Mouse (Mus musculus): Measurements from ENCODE around the gene Rnf17. TPM values are rescaled to one million over a fixed set of nuclear protein-coding genes. Genes with fewer than 3 reads are reported as not detected.

Gene Rnf17
- polyA plus RNA-seq, 1 experiment: not detected

DNA sequence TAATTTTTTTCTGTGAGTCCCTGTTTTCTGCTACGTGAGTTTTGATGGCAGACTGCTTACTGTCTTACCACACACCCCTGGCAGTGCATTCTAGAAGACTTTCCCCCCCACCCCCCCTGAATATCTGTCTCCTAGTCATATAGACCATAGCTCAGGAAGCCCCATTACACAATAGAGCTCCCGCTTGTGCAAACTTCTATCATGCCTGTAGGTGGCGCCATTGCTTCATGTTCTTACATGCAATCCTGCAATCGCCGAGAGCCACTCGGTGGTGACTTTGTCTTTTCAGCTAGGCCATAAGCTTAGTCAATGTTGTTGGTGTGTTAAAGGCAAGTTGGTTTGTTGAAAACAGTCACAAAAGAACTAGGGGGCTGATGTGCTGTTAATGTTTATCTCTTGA lies 26.6 kb upstream of the Rnf17 start:
- peak; percentile 68 for DNase-seq
- peak; percentile 73 for TF ChIP-seq CTCF (IDR thresholded peaks at IDR 0.05; ENCODE audit: insufficient read depth, low read length)
- no peak for TF ChIP-seq POLR2A (IDR thresholded peaks at IDR 0.05; ENCODE audit: borderline replicate concordance, extremely low read depth, low read depth, low read length)
- WGBS: under 1% methylated on average over 6 of the region's 6 CpGs
- no peak overlapping the region for H3K4me3 ChIP-seq (replicated peaks; ENCODE audit: extremely low read depth, low read depth, low read length)
- no peaks in the 10 kb centered on the region for H3K4me1 ChIP-seq (ENCODE audit: control insufficient read depth, insufficient read depth, low read length)

DNA sequence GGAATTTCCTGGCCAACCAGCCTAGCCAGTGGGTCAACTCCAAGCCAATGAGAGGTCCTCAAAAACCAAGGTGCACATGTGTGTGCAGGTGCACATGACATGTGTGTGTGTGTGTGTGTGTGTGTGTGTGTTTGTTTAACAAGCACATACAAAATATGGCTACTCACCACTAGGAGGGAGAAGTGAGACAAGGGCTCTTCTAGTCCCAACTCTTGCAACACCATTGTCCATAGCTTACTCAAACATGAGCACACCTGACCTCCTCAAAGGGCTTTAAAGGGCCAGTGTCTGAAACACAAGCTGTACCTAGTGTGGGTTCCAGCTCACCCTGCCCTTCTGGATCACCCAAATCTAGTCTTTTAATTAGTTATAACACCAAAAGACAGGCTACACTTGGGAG lies 24.6 kb upstream of the Rnf17 start:
- Histone ChIP-seq H3K4me3 (replicated peaks; ENCODE audit: extremely low read depth, low read depth, low read length) (no peak overlapping the region), H3K4me1 (ENCODE audit: control insufficient read depth, insufficient read depth, low read length) (no peaks in the 10 kb centered on the region)
- no peak for DNase-seq
- TF ChIP-seq POLR2A (IDR thresholded peaks at IDR 0.05; ENCODE audit: borderline replicate concordance, extremely low read depth, low read depth, low read length) (no peak), CTCF (IDR thresholded peaks at IDR 0.05; ENCODE audit: insufficient read depth, low read length) (no peak)

DNA sequence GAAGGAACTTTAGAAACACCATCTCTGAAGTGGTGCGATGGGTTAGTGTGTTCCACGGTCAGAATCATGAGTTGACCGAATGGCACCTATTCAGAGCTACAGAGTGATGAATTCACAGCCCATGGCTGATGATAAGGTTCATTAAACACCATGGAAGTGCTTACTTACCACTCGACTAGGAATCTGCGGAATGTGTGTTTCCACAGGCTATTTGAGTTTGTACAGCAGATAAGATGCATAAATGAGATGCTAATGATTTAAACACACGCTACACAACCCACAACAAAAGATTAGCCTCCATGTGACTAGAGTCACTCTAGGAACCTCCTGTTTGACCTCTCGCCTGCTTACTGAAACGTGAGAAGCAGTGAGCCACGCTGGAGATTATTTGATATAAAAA lies 23.0 kb upstream of the Rnf17 start:
- TF ChIP-seq CTCF (IDR thresholded peaks at IDR 0.05; ENCODE audit: insufficient read depth, low read length) (no peak), POLR2A (IDR thresholded peaks at IDR 0.05; ENCODE audit: borderline replicate concordance, extremely low read depth, low read depth, low read length) (no peak)
- no peak overlapping the region for H3K4me3 ChIP-seq (replicated peaks; ENCODE audit: extremely low read depth, low read depth, low read length)
- 55% methylated on average over 9 of the region's 9 CpGs for WGBS
- DNase-seq: no peak
- H3K4me1 ChIP-seq (ENCODE audit: control insufficient read depth, insufficient read depth, low read length): no peaks in the 10 kb centered on the region

DNA sequence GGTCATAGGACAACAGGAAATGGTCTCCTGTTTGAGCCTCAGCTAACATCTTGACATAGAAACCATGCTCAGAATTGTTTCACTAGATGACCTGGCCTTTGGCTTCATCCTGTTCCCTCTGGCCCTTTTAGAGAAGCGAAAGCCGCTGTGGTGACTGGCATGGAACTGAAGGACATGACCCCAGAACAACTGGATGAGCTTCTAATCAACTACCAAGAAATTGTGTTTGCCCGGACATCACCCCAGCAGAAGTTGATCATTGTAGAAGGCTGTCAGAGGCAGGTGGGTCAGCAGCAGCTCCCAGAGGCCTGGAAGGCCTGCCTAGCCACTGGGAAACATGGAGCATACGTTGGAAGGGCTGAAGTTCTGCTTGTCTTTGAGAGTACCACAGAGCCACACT lies 20.0 kb upstream of the Rnf17 start:
- H3K4me1 ChIP-seq (ENCODE audit: control insufficient read depth, insufficient read depth, low read length): no peaks in the 10 kb centered on the region
- WGBS: 78% methylated on average over 4 of the region's 4 CpGs
- no peak overlapping the region for H3K4me3 ChIP-seq (replicated peaks; ENCODE audit: extremely low read depth, low read depth, low read length)
- no peak for DNase-seq
- TF ChIP-seq CTCF (IDR thresholded peaks at IDR 0.05; ENCODE audit: insufficient read depth, low read length): no peak
- no peak for TF ChIP-seq POLR2A (IDR thresholded peaks at IDR 0.05; ENCODE audit: borderline replicate concordance, extremely low read depth, low read depth, low read length)

DNA sequence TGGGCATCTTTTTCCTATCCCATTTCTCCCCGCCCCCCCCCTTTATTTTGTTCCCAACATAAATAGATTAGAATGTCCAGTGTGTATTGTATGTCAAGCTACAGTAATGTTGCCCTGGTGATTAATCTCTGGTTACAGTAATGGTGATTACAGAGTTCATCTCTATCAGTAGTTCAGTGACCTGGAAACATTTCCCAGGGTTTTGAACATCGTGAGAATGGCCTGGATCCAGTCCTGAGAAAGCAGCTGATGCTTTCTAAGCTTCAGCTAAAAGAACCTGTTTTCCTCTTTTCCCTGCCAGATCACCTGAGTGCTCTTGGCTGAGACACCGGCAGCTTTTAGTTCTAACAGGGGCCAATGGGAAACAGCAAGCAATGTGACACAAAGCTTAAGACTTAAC lies 12.1 kb upstream of the Rnf17 start:
- DNase-seq: no peak
- Histone ChIP-seq H3K4me3 (replicated peaks; ENCODE audit: extremely low read depth, low read depth, low read length) (no peak overlapping the region), H3K4me1 (ENCODE audit: control insufficient read depth, insufficient read depth, low read length) (no peaks in the 10 kb centered on the region)
- TF ChIP-seq POLR2A (IDR thresholded peaks at IDR 0.05; ENCODE audit: borderline replicate concordance, extremely low read depth, low read depth, low read length) (no peak), CTCF (IDR thresholded peaks at IDR 0.05; ENCODE audit: insufficient read depth, low read length) (no peak)
- 64% methylated on average over 3 of the region's 3 CpGs for WGBS

DNA sequence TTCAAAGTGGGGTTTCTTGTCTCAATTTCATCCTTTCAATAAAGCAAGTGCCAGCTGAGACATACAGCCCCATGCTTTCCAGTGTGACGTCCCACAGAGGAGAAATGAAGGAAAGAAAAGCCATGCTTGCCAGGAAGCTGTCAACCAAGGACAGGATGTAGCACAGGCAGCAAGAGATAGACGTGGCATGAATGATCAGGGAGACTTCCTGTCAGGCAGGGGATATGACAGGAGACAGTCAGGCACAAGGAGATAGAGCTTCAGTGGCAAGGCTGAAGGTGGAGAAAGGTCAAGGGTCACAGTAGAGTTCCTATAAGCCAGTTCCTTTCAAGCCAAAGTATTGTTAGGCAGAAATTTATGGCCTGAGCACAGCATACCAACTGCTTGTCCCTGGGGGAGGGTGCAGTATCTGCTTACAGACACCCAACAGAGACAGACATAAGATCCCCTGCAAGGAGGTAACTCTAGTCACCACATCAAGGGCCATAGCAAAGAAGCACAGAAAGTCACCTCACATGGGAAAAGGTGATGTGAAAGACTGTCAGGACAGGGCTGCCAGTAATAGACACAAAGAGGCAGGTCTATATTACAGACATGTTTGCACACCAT lies 8.6 kb upstream of the Rnf17 start:
- Histone ChIP-seq H3K4me3 (replicated peaks; ENCODE audit: extremely low read depth, low read depth, low read length) (no peak overlapping the region), H3K4me1 (ENCODE audit: control insufficient read depth, insufficient read depth, low read length) (no peaks in the 10 kb centered on the region)
- whole genome bisulfite sequencing: 17% methylated on average over 2 of the region's 2 CpGs
- TF ChIP-seq POLR2A (IDR thresholded peaks at IDR 0.05; ENCODE audit: borderline replicate concordance, extremely low read depth, low read depth, low read length): no peak
- no peak for TF ChIP-seq CTCF (IDR thresholded peaks at IDR 0.05; ENCODE audit: insufficient read depth, low read length)
- no peak for DNase-seq

DNA sequence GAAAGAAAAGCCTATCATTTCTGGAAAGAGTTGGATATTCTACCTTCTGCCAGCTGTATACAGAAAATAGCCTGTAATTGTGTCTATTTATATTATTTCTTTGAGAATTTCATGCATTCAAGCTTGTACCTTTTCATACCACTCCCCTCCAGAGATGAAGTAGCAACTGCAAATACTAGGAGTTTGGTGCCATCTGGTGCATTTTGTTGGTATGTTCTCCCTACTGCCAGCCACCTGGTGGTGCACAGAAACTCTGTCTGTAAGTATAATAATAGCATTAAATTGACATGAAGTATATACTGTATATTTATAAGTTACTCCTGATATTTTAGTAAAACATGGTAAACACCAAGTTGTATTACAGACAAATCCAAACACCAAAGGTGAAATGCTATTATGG lies 4.4 kb upstream of the Rnf17 start:
- TF ChIP-seq CTCF (IDR thresholded peaks at IDR 0.05; ENCODE audit: insufficient read depth, low read length) (peak; percentile 37), POLR2A (IDR thresholded peaks at IDR 0.05; ENCODE audit: borderline replicate concordance, extremely low read depth, low read depth, low read length) (no peak)
- DNase-seq: no peak
- no peak overlapping the region for H3K4me3 ChIP-seq (replicated peaks; ENCODE audit: extremely low read depth, low read depth, low read length)
- H3K4me1 ChIP-seq (ENCODE audit: control insufficient read depth, insufficient read depth, low read length): no peaks in the 10 kb centered on the region

DNA sequence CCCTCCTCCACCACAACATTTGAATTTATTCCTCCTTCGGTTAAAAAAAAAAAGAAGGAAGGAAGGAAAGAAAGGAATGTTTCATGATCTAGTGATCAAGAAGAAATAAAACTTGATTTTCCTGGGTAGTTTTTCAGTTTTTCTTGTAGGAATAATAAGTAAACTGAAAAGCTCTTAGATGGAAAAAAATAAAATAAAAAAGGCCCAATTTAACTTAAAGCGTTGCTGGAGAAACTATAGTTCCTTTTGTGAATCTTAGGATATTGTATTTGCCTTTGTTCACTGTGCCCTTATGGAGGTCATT lies 643 bp downstream of the Rnf17 start:
- WGBS: 86% methylated on average over 2 of the region's 2 CpGs
- TF ChIP-seq CTCF (IDR thresholded peaks at IDR 0.05; ENCODE audit: insufficient read depth, low read length) (no peak), POLR2A (IDR thresholded peaks at IDR 0.05; ENCODE audit: borderline replicate concordance, extremely low read depth, low read depth, low read length) (no peak)
- Histone ChIP-seq H3K4me1 (ENCODE audit: control insufficient read depth, insufficient read depth, low read length) (no peaks in the 10 kb centered on the region), H3K4me3 (replicated peaks; ENCODE audit: extremely low read depth, low read depth, low read length) (no peak overlapping the region)
- no peak for DNase-seq

DNA sequence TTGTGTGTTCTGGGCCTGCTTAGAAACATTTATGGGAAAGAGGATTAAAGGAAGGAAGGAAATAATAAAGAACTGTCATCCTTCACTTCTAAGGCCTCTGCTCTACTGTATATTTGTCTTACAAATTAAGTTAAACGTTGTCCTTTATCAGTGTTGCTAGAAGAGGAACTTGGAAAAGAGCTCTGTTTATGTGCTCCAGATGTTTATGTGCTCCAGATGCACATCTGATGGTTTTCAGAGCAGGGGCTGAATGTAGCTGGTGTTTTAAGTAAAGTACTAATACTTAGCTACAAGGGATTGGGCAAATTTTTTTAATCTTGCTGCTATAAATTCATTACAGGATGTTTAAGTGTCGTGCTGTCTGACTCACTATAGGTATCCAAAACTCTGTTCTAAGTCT lies 59.7 kb downstream of the Rnf17 start:
- Histone ChIP-seq H3K4me3 (replicated peaks; ENCODE audit: extremely low read depth, low read depth, low read length) (no peak overlapping the region), H3K4me1 (ENCODE audit: control insufficient read depth, insufficient read depth, low read length) (no peaks in the 10 kb centered on the region)
- WGBS: 23% methylated on average over 2 of the region's 2 CpGs
- no peak for TF ChIP-seq POLR2A (IDR thresholded peaks at IDR 0.05; ENCODE audit: borderline replicate concordance, extremely low read depth, low read depth, low read length)
- no peak for TF ChIP-seq CTCF (IDR thresholded peaks at IDR 0.05; ENCODE audit: insufficient read depth, low read length)
- DNase-seq: no peak

DNA sequence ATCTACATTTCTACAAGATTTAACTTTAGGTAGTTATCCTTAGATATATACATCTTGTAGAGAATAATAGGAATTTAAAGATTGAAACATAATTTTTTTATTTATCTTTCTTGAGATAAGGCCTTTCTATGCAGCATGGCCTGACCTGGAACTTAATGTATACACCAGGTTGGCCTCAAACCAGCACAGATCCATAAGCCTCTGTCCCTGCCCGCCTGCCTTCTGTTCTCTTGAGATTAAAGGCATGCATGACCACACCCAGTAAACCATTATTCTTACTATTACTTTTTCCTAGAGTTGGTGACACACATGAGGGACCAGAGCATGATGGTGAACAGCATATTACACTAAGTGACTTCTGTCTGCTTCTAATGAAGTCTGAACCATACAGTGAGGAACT lies 60.3 kb downstream of the Rnf17 start:
- DNase-seq: no peak
- WGBS: 51% methylated on average over 1 of the region's 1 CpGs
- Histone ChIP-seq H3K4me1 (ENCODE audit: control insufficient read depth, insufficient read depth, low read length) (no peaks in the 10 kb centered on the region), H3K4me3 (replicated peaks; ENCODE audit: extremely low read depth, low read depth, low read length) (no peak overlapping the region)
- TF ChIP-seq CTCF (IDR thresholded peaks at IDR 0.05; ENCODE audit: insufficient read depth, low read length): no peak
- TF ChIP-seq POLR2A (IDR thresholded peaks at IDR 0.05; ENCODE audit: borderline replicate concordance, extremely low read depth, low read depth, low read length): no peak
